Mouse (Mus musculus): ENCODE measurements at regions not wholly inside any gene's neighbourhood (a gene's known extent, or its start where the extent isn't known, plus 50 kb on each side); places are given as distances from the start of the nearest gene placed in this dataset.
"Not testable (repeated sequence)": the region's sequence is repeated elsewhere in the genome, so short reads cannot be mapped to it uniquely, and the experiment has no call there.

DNA sequence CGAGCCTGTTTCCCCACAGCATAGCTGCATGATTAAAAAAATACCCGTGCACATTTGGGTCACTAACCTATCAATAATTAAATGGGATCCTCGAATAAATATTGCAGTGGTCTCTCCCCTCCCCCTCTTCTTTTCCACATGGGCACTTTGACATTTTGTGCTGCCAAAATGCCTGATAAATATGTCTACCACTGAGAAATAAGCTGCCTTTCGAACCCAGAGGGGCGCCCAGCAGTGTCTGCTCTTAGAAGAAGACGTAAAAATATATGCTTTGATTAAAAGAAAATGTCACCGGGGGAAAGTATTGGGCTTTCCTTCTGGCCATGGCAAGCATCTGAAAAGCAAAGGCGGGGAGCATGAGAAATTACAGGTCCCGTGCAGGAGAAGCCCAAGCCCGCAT lies 152.6 kb upstream of the Frmd4a start:
- DNase-seq (ENCODE audit: low read depth, low spot score) = no peak

DNA sequence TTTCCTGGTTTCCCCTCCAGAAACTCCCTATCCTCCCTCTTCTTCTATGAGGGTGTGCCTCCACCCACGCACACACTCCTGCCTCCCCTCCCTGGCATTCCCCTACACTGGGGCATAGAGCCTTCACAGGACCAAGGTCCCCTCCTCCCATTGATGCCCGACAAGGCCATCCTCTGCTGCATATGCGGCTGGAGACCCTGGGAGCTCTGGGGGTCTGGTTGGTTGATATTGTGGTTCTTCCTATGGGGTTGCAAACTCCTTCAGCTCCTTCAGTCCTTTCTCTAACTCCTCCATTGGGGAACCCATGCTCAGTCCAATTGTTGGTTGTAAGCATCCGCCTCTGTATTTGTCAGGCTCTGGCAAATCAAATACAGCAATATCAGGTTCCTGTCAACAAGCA lies 150.8 kb upstream of the Frmd4a start:
- DNase-seq (ENCODE audit: low read depth, low spot score) = not testable (repeated sequence)

DNA sequence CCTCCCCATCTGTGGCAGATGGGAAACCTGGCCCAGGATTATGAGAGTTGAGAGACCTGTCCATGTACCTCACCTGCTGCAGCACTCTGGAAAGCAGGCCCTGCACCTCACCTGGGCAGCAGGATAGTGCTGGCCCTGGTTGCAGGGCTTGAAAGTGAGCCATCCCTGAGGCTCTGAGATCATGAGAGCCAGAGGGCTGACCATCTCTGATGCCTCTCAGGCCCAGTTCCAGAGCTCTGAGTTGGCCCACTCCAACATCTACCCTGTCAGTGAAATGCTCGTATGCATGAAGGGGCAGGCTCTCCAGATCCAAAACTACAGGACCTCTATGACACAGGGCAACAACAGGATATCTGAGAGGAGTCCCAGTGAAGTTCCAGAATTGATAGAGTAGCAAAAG lies 147.8 kb upstream of the Frmd4a start:
- DNase-seq (ENCODE audit: low read depth, low spot score) = no peak

DNA sequence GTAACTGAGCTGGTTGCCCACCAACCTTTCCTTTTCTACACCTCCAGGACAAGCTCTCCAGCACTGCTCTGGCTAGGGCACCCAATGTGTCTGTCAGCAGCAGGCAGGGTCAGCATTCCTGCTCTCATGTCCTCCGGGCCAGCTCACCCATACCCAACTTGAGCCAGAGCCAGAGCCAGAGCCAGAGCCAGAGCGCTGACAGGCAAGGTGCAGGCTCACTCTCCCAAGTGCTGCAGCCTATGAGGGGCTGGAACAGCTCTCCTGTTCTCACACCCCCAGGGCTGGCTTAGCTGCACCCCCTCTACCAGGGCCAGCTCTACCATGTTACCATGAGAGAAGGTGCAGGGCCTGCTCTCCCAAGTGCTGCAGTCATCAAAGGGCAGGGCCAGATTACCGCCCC lies 145.8 kb upstream of the Frmd4a start:
- DNase-seq (ENCODE audit: low read depth, low spot score) = no peak

DNA sequence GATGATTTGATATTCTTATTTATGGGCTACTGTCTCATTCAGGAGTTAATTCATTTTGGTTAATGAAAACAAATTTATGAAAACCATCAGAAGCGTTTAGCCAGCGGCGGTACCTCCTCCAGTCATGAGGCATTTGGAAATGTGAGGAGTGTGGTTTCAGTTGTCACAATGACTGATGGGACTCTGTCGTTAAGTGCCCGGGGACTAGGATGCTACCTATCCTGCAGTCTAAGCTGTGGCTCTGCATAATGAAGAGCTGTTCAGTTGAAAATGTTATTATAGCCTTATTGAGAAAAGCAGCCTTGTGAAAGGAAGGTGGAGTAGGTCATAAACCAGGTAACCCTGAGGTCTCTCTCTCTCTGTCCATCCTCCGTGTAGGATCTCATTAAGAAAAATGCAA lies 130.5 kb upstream of the Frmd4a start:
- peak; percentile 28 for DNase-seq (ENCODE audit: low read depth, low spot score)

DNA sequence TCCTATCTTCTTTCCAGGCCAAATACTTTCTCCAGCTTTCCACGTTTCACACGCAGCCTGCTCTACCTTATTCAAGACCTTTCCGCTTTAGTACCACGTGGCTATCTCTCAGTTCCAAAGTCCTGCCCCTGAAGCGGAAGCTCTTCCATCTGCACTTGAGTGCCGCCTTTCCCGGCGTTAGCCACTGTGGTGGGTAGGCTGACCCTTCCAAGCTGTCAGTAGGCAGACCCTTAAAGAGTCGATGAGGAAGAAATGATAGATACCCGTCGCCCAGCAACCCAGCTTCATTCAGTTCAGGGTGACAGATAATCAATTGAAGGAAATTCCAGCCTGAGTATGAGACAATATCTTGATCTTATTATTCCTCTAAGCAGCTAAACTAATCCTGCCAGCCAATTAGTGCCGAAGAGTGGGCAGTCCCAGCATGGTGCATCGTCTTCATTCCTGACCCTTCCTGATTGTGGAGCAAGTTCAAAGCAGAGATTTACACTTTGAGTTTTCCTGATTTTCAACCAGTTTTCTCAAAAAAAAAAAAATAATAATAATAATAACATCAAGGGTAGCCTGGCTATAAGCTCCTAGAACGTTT lies 129.6 kb upstream of the Frmd4a start:
- DNase-seq (ENCODE audit: low read depth, low spot score) = peak; percentile 23

DNA sequence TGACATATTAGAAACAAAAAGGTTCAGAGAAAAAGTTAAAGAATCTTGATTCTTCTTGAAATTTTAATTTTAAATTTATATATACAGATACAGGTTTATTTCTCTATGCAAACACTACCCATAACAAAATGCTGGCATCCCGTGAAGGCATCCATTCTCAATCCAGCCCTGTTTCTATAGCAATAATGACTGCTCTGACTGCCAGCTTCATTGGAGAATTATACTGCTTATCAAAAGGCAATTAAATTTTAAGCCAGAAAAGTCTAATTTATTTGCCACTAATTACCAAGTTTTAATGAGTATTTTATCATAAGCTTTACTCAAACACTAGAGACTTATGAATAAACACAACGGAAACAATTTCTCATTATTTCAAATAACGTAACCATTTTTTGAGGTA lies 128.1 kb upstream of the Frmd4a start:
- DNase-seq (ENCODE audit: low read depth, low spot score) = no peak

DNA sequence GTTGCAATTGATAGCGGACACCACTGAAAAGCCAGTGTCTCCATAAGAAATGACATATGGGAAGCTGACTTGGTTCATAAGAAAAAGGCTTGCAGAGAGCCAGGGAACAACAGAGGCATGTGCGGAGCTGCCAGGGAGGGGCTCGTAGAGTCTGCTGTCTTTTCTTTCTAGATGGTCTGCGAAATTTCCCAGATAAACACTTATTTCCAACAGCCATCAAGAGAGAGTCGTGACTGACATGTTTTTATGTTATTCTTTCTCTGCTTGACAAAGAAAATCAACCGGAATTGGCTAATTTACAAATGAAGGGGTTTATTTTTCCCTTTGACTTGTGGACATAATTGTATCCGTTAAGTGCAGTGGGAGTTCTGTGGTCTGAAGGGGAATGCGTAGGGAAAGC lies 127.1 kb upstream of the Frmd4a start:
- DNase-seq (ENCODE audit: low read depth, low spot score) = no peak

DNA sequence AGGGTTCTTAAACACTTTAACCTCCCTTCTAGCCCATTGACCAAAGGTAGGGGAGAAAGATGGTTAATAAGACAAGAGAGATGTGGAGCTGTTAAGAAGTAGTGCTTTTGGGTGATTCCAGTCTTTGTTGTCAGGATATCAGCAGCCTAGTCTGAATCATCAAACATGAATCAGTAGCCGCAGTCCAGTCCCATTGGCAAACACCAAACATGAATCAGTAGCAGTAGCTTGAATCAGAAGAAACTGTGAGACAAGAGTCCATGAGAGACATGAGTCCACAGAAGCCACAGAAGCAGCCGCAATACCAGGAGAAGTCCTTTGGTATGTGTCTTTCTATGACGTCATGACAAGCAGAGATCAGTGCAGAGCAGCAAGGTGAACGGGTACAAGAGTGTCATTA lies 110.5 kb upstream of the Frmd4a start:
- DNase-seq (ENCODE audit: low read depth, low spot score) = no peak

DNA sequence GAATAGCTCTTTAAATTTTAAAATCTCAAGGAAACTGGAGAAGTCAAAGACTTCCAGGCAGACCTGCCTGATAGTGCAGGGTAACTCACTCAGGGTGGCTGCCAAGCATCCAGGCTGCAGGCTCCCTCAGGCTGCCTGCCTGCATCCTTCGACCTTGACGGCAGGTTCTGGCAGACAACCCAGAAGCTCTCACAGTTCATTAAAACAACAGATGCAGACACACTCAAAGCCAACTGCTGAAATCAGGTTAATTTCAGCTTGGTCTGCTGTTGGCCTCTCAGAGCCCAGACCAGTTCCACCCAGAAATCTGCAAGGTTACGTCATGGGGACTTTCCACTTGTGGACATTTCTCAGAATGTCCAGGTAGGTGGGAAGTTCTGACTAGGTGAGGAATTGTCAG lies 109.3 kb upstream of the Frmd4a start:
- no peak for DNase-seq (ENCODE audit: low read depth, low spot score)

DNA sequence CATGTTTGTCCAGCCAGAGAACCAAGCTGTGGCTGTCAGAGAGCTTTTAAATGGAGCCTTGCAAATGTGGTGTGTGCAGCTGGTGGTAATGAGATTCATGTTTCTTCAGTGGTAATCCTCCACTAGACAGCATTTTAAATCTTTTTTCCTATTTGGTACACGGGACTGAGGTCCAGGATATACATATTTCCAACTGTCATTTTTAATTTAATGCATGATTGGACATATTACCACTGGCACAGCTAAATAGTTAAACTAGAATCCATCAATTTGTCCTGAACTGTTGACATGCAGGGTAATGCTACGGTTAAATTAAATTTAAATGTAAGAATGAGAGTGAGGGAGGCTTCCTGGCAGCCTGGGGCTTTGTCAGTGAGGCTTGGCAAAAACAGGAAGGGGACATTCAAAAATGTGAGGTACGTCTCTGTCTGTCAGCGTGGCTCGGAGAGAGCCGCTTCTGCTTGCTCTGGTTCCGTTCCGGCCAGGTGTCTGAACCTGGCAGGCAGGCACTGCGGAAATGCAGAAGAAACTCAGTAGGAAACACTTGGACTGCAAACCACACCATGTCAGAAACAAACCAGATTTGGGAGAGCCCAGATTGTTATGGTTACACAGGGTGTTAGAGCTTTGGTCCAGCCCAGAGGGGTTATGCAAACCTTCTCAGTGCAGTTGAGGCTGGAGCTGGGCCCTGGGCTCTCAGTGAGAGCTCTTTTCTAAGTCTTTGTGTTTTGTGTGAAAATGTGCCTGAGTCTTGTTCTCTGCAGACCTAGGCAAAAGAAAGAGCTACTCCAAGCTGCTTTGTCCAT lies 107.2 kb upstream of the Frmd4a start:
- DNase-seq (ENCODE audit: low read depth, low spot score) = no peak

DNA sequence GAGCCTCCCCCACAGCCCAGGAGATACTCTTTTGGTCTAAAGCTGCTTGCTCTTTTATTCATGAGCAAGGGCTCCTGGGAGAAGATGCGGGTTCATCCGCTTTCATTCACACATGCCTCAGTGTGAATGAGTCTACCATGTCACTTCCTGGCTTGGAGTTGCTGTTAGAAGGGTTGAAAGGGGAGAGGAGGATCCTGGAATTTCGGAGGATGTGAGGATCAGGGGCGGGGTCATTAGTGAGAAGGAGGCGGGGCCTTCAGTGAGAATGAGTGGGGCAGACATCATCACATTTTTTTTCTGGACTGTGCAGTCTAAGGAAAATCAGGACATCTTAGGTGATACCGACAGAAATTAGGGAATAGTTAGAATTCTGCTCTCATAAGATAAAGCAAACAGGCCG lies 102.4 kb upstream of the Frmd4a start:
- DNase-seq (ENCODE audit: low read depth, low spot score) = no peak

DNA sequence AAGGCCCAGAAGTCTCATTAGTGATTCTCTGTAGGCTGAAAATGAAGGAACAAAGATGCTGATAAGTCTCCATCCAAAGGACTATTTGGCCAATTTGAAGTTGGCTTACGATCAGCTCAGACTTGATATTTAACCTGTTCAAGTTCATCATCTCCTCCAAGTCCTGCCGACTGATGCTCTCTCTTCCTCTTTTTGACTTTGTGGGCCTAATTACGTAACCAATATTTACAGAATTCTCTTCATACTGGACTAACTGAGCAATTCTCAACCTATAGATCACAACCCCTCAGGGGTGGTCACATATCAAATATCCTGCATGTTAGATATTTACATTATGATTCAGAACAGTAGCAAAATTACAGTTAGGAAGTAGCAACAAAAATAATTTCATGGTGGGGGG lies 101.2 kb upstream of the Frmd4a start:
- DNase-seq (ENCODE audit: low read depth, low spot score) = no peak

DNA sequence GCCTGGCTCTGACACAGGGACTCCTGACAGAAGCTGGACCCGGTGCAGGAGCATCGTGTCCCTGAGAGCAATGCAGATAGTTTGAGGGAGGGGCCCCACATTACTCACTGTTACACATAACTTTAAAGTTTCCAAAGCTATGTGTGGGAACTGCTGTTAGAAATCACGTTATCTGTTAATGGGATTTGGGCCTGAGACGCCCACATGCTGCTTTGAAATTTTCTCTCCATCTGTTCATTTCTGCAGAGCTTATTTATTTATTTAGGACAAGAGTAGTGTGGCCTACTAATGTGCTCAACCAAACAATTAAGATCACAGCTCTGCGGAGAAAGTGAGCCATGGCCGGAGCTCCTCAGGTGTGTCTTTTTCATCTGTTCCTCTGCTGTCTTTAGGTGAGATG lies 99.4 kb upstream of the Frmd4a start:
- DNase-seq (ENCODE audit: low read depth, low spot score) = no peak

DNA sequence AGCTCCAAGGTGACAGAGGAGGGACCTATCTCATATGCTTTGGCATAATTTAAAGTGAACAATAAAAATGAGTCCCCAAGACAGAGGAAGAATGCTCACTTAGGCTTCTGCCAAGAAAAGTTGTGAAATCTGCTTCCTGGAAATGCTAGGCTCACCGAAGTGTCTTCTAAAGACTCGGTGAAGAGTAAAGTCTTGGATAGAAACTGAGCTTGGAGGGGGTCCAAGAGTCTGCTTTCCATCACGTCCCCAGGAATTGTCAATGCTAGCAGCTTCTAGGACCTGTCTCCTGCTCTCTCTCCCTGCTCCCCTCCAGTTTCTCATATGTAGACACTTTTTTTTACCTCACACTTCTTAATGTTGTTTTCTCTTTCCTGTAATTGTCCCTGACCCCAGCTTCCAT lies 97.6 kb upstream of the Frmd4a start:
- no peak for DNase-seq (ENCODE audit: low read depth, low spot score)

DNA sequence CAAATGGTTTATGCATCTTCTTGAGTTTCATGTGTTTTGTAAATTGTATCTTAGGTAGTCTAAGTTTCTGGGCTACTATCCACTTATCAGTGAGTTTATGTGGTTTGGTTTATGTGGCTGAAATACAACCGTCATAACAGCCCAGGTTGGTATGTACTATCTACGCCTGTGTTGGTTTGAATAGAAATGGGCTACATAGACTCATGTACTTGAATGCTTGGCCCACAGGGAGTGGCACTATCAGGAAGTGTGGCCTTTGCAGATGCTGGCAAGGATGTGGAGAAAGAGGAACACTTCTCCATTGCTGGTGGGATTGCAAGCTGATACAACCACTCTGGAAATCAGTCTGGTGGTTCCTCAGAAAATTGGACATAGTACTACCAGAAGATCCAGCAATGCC lies 96.4 kb upstream of the Frmd4a start:
- not testable (repeated sequence) for DNase-seq (ENCODE audit: low read depth, low spot score)

DNA sequence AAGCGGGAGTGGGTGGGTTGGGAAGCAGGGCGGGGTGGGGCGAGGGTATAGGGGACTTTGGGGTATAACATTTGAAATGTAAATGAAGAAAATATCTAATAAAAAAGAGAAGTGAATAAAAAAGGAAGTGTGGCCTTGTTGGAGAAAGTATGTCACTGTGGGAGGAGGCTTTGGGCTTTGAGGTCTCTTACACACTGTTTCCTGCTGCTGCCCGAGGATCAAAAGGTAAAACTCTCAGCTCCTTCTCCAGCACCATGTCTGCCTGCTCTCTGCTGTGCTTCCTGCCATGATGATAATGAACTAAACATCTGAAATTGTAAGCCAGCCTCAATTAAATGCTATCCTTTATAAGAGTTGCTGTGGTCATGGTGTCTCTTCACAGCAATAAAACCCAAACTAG lies 94.8 kb upstream of the Frmd4a start:
- no peak for DNase-seq (ENCODE audit: low read depth, low spot score)

DNA sequence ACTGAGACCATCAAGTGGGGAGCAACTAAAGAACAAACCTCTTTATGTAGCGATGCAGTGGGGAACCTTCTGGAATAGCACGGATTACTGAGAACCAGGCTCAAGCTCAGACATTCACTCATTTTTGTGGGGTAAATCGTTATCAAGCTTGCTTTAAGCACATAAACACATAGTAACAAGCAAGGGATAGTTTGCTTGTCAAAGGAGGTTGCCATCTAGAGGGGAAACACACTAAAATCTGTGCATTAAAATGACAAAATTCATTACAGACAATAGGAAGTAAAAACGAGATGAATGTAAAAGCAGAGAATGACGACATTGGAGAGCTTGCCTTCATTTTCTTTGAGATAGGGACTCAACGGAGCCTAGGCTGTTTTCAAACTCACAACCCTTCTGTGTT lies 92.8 kb upstream of the Frmd4a start:
- DNase-seq (ENCODE audit: low read depth, low spot score) = no peak

DNA sequence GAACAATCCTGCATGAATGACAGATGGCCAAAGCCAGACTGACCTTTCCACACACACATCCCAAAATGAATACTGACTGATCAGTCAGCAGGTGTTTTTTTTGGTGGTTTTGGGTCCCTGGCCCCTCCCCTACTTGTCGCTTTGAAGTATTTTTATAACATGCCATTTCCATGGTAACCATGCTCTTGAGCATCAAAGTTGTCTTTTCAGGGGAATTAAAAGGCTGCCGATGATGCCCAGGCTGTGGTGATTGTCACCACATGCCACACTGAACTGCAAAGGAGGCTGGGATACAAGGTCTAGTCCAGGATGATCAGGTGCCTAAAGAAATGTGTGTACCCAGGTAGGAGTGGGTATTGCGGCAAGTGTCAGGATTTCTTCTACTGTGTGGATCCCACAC lies 92.3 kb upstream of the Frmd4a start:
- no peak for DNase-seq (ENCODE audit: low read depth, low spot score)

DNA sequence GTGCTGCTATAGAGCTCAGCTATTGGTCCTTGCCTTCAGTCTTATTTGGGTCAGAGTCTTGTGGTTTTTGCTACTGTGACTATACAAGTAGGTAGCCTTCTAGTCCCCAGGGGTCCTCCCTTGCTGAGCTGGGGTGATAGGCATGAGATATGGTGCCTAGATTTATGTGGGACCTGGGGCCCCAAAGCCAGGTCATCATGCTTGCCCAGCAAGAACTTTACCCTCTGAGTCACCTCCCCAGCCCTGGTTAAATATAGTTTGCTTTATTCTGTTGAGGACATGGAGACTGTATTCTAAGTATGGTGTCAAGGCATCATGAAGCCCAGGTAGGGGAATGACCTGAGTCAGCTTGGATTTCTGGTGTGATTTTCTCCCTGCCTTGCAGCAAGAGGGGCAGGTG lies 91.4 kb upstream of the Frmd4a start:
- DNase-seq (ENCODE audit: low read depth, low spot score) = no peak

DNA sequence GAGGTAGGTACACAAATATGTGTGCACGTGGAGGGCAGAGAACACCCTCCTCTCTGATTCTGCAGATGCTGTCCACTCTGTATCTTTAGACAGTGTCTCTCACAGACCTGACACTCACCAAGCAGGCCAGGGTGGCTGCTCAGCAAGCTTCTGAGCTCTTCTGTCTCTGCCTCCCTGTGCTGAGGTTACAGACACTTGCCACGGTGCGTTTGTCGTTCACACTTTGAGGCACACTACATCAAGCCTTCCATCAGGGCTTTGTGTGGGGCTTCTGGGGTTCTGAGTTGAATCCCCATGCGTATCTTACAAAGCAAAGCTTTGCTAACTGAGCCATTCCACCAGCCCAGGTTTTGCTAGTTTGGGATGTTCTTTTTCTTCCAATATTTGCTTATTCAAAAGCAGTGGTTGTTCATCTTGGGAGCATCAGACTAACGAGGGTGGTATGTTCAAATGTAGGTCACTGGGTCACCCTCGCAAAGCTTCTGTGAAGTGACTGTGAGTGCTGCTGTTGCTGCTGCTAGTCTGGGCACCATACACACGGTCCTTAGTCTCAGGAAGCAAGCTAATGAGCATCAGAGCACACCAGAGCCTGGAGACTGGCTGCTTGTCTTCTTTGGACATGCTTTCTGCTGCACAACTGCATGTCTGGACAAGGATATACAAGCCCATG lies 90.2 kb upstream of the Frmd4a start:
- DNase-seq (ENCODE audit: low read depth, low spot score) = no peak

DNA sequence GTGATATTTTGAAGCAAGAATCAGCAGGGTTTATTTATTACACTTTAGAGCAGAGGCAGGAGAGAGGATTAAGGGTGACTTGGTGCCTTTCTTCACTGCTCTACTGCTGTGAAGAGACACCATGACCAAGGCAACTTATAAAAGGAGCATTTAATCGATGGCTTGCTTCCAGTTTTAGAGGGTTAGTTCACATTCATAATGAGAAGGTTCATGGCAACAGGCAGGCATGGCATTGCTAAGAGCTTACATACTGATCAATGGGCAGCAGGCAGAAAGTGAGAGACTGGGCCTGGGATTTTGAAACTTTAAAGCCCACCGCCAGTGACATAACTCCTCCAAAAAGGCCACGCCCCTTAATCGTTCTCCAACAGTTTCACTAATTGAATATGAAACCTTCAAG lies 89.7 kb upstream of the Frmd4a start:
- no peak for DNase-seq (ENCODE audit: low read depth, low spot score)

DNA sequence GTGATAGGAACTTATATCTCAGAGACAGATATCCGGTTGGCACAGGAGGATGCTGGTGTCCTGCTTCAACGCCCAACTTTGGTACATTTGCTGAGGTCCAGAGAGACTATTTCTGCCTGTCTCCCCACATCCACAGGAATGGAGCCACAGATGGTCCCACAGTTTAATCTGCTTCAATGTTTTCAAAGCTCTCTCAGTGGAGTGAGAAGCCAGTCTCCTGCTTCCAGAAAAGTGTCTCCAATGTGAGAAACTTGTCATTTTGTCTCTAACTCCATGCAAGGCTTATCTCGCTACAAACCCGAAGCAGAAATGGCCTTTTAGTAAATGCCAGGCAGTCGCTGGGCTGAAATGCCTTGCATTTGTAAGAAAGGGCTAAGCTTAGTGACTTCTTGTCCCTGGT lies 86.9 kb upstream of the Frmd4a start:
- no peak for DNase-seq (ENCODE audit: low read depth, low spot score)
